Mouse (Mus musculus) gastrocnemius, adult 2 months (tissue): ENCODE measurements around the gene Eomes. TPM values are rescaled to one million over a fixed set of nuclear protein-coding genes. Genes with fewer than 3 reads are reported as not detected.

ENCODE experiments used
- DNase-seq: peaks from one replicate; pipeline ENCODE4 v3.0.0; 2022
- H3K27ac ChIP-seq: fragments of 200-600 bp; 2 replicates; pipeline ENCODE4 v1.8.1; 2022; ENCODE audit warnings: mild to moderate bottlenecking
- H3K4me3 ChIP-seq: fragments of 200-600 bp; 2 replicates; pipeline ENCODE4 v1.8.1; 2022; ENCODE audit warnings: mild to moderate bottlenecking, moderate library complexity
- CTCF ChIP-seq: fragments of 200-600 bp; IDR thresholded peaks from 2 replicates; pipeline ENCODE4 v1.8.1; 2022; ENCODE audit warnings: antibody characterized with exemption, mild to moderate bottlenecking, moderate library complexity
- intact Hi-C: fragments of 180-260 bp; cut with DNase I; formaldehyde crosslinking; loops from one replicate; pipeline ENCODE4 v1.15.1; 2025
- total RNA-seq, 2 experiments: library from RNA; stranded (reverse); gene quantifications; 2 replicates each; pipeline ENCODE4 v1.2.3; 2021

The Eomes gene
- total RNA-seq, 2 experiments from 2014 or later: not detected

DNA sequence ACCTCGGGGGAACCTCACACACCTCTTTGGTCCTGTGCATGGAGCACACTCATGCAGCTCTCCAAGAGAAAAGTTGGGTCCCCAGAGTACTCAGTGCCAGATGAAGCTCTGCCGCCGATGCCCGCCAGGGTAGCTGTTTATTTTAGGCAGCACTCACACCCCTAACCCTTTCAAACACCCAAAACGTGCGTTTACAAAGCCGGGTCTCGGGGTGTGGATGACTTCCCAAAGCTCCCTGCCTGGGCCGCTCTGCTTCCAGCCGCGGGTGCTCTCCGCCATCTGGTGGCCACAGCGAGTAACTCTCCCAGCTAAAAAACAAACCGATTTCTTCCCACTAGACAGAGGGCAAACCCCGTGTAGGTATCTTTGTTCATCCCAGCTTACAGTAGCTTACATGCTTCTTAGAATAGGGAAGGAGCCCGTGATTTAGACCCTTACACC is 11.6 kb downstream of the Eomes start:
- peak; percentile 94 for TF ChIP-seq CTCF
- no peak overlapping the region for H3K27ac ChIP-seq
- DNase-seq: peak; percentile 75
- peak overlapping the region; percentile 68 for H3K4me3 ChIP-seq
- intact Hi-C loops: loop anchor here (2.0 to 10.0 kb wide), 2 partner anchors 325 to 437 kb away; no protein-coding TSS in a partner anchor

DNA sequence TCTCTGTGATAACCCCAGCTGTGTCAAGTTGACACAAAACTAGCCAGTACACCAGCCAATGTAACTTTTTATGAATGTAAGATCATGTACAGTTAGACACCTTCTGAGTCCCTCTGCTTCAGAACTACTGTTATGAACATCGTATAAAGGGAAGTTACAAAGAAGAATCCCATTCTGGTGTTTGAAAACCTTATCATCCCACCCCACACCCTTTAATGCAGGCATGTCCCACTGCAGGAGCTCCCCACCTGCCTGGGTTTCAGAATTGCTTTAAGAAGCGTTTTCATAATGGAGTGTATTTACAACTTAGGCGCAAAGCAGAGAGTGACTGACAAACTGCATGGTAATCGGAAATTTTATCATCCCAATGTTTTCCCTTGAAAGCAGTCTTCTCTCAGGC is 13.2 kb downstream of the Eomes start:
- DNase-seq: no peak
- Histone ChIP-seq H3K4me3 (no peak overlapping the region), H3K27ac (no peak overlapping the region)
- intact Hi-C loops: loop anchor here (2.0 kb wide), 1 partner anchor 438 kb away; no protein-coding TSS in a partner anchor
- TF ChIP-seq CTCF: no peak

DNA sequence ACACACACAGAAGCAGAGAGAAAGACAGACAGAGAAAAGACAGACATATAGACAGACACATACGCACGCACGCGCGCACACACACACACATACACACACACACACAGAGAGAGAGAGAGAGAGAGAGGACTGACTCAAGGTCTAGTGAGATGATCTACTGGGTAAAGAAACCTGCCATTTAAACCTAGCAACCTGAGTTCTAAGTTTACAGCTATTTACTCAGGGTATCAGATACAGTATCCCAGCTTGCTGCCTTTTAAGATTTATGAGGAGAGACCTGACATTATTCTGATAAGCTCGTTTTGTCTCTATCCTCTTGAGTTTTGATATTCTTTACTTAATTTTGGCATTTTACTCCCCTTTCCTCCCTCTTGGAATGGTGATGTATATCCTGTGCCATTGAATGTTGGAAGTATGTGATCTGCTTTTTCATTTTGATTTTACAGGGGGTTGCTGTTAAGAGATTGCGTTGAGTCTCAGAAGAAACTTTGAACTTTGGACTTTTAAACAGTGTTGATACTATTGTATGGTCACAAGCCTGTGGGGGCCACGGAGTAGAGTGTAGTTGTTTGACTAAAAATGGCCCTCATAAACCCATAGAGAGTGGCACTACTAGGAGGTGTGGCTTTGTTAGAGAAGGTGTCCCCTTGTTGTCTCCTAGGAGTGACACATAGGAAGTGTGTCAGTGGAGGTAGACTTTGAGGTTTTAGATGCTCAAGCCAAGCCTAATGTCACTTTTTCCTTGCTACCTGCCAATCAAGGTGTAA is 15.1 kb downstream of the Eomes start:
- no peak for TF ChIP-seq CTCF
- Histone ChIP-seq H3K27ac (no peak overlapping the region), H3K4me3 (no peak overlapping the region)
- intact Hi-C loops: no loop called here
- no peak for DNase-seq

DNA sequence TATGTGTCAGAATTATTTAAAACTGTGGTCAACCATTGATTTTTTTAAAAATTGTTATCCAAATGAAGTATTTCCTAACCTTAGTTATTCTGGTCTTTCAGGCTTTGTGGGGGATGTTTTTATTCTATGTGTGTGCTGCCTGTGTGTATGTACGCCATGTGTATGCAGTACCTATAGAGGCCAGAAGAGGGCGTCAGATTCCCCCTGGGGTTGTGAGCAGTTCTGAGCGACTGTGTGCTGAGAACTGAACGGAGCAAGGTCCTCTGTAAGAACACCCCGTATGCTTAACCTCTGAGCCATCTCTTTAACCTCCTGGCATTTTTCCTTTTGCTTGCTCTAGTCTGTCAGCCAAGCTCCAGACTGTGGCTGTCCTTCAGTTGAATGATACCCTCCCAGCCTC is 16.1 kb downstream of the Eomes start:
- DNase-seq: no peak
- no peak overlapping the region for H3K27ac ChIP-seq
- intact Hi-C loops: no loop called here
- H3K4me3 ChIP-seq: no peak overlapping the region
- peak; percentile 24; the same call in 1 of the 2 replicates for TF ChIP-seq CTCF

DNA sequence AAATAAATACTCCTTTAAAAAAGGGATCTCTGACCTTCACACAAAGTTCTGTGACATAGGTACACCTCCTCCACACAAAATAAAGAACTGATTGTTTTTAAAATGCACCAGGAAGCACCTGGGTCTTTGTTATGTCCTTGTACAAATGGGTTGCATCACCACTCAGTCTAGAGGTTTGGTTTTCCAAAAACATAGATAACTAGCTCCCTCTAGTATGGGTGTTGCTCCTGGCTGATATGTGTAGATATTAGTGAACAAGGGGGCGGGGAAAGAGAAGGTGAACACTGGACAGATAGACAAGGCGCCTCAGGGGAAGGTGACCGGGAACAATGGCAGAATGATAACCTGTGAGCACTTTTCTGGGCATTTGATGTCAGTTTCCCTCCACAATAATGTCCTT is 17.9 kb downstream of the Eomes start:
- intact Hi-C loops: no loop called here
- TF ChIP-seq CTCF: no peak
- no peak overlapping the region for H3K27ac ChIP-seq
- no peak for DNase-seq
- no peak overlapping the region for H3K4me3 ChIP-seq

DNA sequence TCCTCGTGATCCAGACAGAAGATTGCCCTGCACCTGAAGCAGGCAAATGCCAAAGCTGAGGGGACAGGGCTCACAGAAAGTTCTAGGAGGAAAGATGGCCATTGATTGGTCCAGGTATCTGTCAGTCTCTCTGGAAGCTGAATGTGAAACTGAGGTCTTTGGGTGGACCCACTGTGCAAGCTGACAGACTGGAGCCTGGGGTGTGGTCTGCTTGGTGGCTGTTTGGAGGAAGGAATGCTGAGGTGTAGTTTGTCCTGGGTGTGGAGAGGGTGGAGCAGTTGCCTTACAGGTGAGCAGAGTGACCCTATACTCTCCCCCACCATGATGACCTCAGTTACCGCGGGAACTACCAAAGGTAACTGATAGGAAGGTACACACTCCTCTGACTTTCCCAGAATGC is 18.9 kb downstream of the Eomes start:
- DNase-seq: no peak
- TF ChIP-seq CTCF: no peak
- Histone ChIP-seq H3K27ac (no peak overlapping the region), H3K4me3 (no peak overlapping the region)
- intact Hi-C loops: no loop called here

DNA sequence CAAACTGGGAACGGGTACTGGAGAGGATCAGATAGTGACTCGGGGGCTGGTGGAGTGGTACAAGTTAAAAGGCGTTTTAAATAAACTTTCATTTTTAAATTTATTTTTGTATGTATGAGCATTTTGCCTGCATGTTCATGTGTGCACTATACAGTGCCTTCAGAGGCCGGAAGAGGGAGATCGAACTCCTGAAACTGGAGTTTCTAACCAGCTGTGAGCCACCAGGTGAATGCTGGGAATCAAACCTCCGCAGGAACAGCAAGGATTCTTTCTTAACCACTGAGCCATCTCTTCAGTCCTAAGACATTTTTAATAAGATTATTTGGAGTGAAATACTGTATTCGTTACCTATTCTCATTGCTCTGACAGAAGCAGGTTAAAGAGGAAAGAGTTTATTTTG is 20.0 kb downstream of the Eomes start:
- Histone ChIP-seq H3K27ac (no peak overlapping the region), H3K4me3 (no peak overlapping the region)
- no peak for DNase-seq
- no peak for TF ChIP-seq CTCF
- intact Hi-C loops: no loop called here

DNA sequence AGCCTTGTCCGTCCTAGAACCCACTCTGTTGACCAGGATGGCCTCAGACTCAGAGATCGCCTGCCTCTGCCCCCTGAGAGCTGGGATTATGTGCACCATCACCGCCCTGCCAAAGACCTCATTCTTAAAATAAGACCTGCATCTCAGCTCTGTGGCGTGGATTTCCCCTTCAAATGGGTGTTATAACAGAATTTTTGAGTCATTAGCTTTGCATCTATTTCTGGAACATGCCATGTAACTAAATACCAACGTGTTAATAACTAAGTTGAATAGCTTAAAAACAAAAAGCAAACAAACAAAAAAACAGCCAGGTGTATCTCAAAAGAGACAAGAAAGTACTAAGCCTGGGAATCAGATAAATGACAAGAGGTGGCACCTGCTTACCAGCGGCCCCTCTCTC is 23.0 kb downstream of the Eomes start:
- TF ChIP-seq CTCF: no peak
- intact Hi-C loops: no loop called here

DNA sequence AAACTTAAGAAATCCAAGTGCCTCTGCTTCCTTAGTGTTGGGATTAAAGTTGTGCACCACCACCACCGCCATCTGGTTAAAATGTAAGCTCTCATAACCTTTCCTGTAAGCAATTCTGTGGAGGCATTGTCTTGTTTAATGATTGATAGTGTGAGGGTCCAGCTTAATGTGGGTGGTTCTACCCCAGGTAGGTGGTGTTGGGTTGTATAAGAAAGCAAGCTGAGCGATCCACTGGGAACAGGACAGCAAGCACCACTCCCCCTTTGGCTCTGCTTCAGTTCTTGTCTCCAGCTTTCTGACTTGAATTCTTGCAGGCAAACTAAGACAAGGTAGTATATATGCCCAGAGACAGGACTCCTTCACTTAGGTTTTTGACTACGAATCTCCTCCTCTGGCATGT is 26.6 kb downstream of the Eomes start:
- intact Hi-C loops: no loop called here
- Histone ChIP-seq H3K4me3 (no peak overlapping the region), H3K27ac (no peak overlapping the region)
- DNase-seq: no peak
- TF ChIP-seq CTCF: no peak

More for the DNA sequence above, 23.0 kb downstream of the Eomes start:
- Histone ChIP-seq H3K4me3 (no peak overlapping the region), H3K27ac (no peak overlapping the region)
- DNase-seq: no peak

DNA sequence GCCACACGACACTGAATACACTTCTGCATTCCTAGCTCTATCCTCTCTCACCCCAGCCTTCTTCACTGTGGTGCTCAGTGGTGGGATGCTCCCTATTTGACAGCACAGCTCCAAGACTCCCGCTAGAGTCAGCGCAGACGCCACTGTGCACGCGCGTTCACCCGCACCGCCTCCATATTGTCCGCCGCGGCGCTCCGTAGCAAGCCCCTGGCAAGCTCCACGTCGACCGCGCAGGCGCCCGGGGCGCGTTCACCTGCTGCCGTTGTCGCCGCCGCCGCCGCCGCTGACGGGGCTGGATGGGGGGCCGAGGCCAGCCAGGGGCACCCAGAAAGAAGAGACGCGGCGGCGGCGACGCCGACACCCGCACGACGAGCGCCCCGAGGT is 28.0 kb downstream of the Eomes start, which contains the start of gene Golga4:
TSS of gene Golga4 (plus strand) at position 248 of the 384 bp plus-strand sequence.
- DNase-seq: peak; percentile 95
- Histone ChIP-seq H3K4me3 (peak within 1 kb of the TSS; percentile 99), H3K27ac (peak within 1 kb of the TSS; percentile 97)
- no peak for TF ChIP-seq CTCF
- intact Hi-C loops: no loop called here

DNA sequence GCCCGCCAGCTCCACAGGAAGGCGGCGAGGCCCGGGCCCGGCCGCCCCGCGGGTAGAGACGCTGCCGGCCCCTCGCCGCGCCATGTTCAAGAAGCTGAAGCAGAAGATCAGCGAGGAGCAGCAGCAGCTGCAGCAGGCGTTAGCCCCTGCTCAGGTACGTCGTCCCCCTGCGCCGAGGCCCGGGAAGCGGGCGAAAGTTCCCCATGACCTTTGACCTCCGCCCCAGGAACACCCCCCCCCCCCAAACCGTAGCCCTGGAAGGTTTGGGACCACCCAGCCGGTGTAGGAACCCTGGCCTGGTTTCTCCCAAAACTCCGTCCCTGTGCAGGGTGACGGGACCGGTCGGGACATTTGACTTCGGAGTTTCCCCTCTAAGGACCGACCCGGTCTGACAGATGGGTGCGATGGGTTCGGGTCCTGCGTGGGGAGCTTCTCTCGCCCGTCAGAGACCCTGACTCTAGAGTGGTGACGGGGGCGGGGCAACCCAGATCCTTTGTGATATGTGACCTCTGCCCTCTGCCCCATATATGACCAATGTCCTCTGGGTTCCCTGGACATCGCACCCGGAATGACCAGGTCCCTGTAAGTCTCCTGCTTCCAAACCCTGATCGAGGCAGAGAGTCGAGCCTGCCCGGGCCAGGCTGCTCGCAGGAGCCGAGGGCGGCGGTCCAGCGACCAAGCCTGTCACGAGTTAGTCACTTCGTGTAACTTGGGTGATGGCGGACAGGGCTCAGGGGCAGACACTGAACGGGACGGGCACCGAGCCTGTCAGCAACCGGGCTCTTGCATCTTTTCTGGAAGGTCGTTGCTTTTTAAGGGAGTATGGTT is 28.6 kb downstream of the Eomes start:
- peak overlapping the region; percentile 97 for H3K27ac ChIP-seq
- intact Hi-C loops: no loop called here
- peak; percentile 73 for DNase-seq
- no peak for TF ChIP-seq CTCF
- H3K4me3 ChIP-seq: peak overlapping the region; percentile 99

DNA sequence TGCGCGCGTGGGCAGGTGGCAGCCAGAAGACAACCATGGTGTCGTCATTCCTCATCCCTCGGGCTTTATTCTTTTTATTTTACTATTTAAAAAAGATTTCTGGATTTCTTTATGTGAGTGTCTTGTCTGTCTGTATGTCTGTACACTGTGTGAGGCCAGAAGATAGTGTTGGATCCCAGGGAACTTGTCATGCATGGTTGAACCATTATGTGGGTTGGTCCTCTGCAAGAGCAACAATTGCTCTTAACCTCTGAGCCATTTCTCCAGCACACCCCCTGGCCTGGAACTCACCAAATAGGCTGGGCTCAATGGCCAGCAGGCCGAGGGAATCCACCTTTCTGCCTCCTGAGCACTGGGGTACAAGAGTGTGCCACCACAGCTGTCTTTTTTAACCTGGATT is 29.5 kb downstream of the Eomes start:
- intact Hi-C loops: no loop called here
- Histone ChIP-seq H3K4me3 (peak overlapping the region; percentile 99), H3K27ac (peak overlapping the region; percentile 97)
- TF ChIP-seq CTCF: no peak
- no peak for DNase-seq

DNA sequence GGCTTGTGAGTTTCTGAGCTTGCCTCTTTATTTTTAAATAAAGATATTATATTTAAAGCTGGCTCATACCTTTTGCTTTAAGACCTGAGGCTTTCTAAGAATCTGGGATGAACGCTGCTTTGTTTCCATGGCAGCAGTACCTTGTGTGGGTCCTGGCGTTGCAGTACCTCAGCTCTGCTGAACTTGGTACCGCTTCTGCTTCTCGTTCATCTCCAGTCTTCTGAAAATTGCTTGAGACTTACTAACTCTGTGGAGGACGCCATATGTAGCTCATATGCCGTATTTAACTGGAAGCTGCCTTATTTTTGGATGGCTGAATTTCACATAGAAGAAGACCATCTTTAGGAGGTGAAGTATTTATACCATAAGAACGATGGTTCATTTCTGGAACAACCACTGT is 30.6 kb downstream of the Eomes start:
- DNase-seq: no peak
- intact Hi-C loops: no loop called here
- peak overlapping the region; percentile 97; the same call in 1 of the 2 replicates for H3K27ac ChIP-seq
- no peak overlapping the region; the same call in 1 of the 2 replicates for H3K4me3 ChIP-seq
- TF ChIP-seq CTCF: no peak
